Mouse (Mus musculus): ENCODE measurements around the gene Lrrc4.

DNA sequence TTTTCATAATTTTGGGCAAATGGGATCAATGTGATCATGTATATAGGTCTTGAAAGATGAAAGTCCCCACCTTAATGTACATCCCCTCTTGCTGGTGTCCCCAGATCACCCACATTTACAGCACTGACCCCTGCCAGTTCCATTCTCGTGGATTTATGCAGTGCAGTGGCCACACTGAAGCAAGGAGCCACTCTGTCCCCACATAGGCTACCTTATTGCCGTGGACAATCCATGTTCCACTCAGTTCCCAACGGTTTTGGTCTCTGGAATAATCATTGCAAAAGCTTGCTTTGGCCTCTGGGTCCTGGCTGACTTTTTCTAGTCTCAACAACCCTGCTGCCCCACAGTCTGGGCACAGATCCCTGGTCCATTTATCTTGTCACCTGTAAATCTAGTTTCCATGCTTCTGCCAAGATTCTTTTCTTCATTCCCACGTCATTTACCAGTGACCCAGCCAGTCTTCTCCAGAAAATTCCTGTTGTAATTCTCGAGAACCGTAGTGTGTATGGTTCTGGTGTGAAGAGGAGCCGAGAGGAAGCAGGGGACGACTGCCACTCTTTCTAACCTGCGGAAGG, 18.9 kb upstream of the Lrrc4 start:
- TF ChIP-seq EP300 (IDR thresholded peaks at IDR 0.05) (no peak), CTCF (IDR thresholded peaks at IDR 0.05) (no peak)
